Mouse (Mus musculus): ENCODE measurements at regions not wholly inside any gene's neighbourhood (a gene's known extent, or its start where the extent isn't known, plus 50 kb on each side); places are given as distances from the start of the nearest gene placed in this dataset.

GRCm38 (mm10) chr2:92752156-92752555 is 152.6 kb downstream of the Chst1 start:
- no peak for DNase-seq (ENCODE audit: low spot score)

- DNase-seq (ENCODE audit: low spot score), result no peak
Measured at GRCm38 (mm10) chr2:92752794-92753193, 153.3 kb downstream of the Chst1 start.

GRCm38 (mm10) chr2:92754505-92755280 is 155.2 kb downstream of the Chst1 start:
- DNase-seq (ENCODE audit: low spot score), result peak; percentile 11

GRCm38 (mm10) chr2:92756491-92756890 is 157.0 kb downstream of the Chst1 start:
- peak; percentile 22 for DNase-seq (ENCODE audit: low spot score)

- DNase-seq (ENCODE audit: low spot score), result peak; percentile 32
Measured at GRCm38 (mm10) chr2:92758775-92759174, 156.1 kb upstream of the Syt13 start.

- DNase-seq (ENCODE audit: low spot score), result peak; percentile 26
Measured at GRCm38 (mm10) chr2:92763881-92764635, 150.8 kb upstream of the Syt13 start.

- no peak for DNase-seq (ENCODE audit: low spot score)
Measured at GRCm38 (mm10) chr2:92767476-92768005, 147.4 kb upstream of the Syt13 start.

- DNase-seq (ENCODE audit: low spot score), result peak; percentile 44
Measured at GRCm38 (mm10) chr2:92768088-92768487, 146.8 kb upstream of the Syt13 start.

- peak; percentile 35 for DNase-seq (ENCODE audit: low spot score)
Measured at GRCm38 (mm10) chr2:92769061-92769460, 145.8 kb upstream of the Syt13 start.

- DNase-seq (ENCODE audit: low spot score), result no peak
Measured at GRCm38 (mm10) chr2:92770098-92770497, 144.8 kb upstream of the Syt13 start.

- DNase-seq (ENCODE audit: low spot score), result no peak
Measured at GRCm38 (mm10) chr2:92772623-92773022, 142.3 kb upstream of the Syt13 start.

GRCm38 (mm10) chr2:92776497-92776896 is 138.4 kb upstream of the Syt13 start:
- DNase-seq (ENCODE audit: low spot score), result no peak

- DNase-seq (ENCODE audit: low spot score), result no peak
Measured at GRCm38 (mm10) chr2:92779101-92779500, 135.8 kb upstream of the Syt13 start.

GRCm38 (mm10) chr2:92780021-92780420 is 134.9 kb upstream of the Syt13 start:
- no peak for DNase-seq (ENCODE audit: low spot score)

GRCm38 (mm10) chr2:92781451-92781850 is 133.4 kb upstream of the Syt13 start:
- no peak for DNase-seq (ENCODE audit: low spot score)

- no peak for DNase-seq (ENCODE audit: low spot score)
Measured at GRCm38 (mm10) chr2:92782621-92783020, 132.3 kb upstream of the Syt13 start.

- no peak for DNase-seq (ENCODE audit: low spot score)
Measured at GRCm38 (mm10) chr2:92784916-92785315, 130.0 kb upstream of the Syt13 start.

- DNase-seq (ENCODE audit: low spot score), result no peak
Measured at GRCm38 (mm10) chr2:92787925-92788410, 126.9 kb upstream of the Syt13 start.

- no peak for DNase-seq (ENCODE audit: low spot score)
Measured at GRCm38 (mm10) chr2:92788875-92789274, 126.0 kb upstream of the Syt13 start.

GRCm38 (mm10) chr2:92790374-92790773 is 124.5 kb upstream of the Syt13 start:
- no peak for DNase-seq (ENCODE audit: low spot score)

GRCm38 (mm10) chr2:92799770-92800169 is 115.1 kb upstream of the Syt13 start:
- no peak for DNase-seq (ENCODE audit: low spot score)

GRCm38 (mm10) chr2:92800667-92801066 is 114.2 kb upstream of the Syt13 start:
- no peak for DNase-seq (ENCODE audit: low spot score)

- DNase-seq (ENCODE audit: low spot score), result no peak
Measured at GRCm38 (mm10) chr2:92804916-92805315, 110.0 kb upstream of the Syt13 start.

Data from testis, postnatal 10 days (tissue).